Mouse (Mus musculus): Measurements from ENCODE around the gene Tfcp2l1. TPM values are rescaled to one million over a fixed set of nuclear protein-coding genes. Genes with fewer than 3 reads are reported as not detected.

The Tfcp2l1 gene
- polyA plus RNA-seq (2015; fragmentation: Nextera tagmentation; extraction: Ambion mirVana), result 0.34 and 0.42 TPM in 2 replicates

DNA sequence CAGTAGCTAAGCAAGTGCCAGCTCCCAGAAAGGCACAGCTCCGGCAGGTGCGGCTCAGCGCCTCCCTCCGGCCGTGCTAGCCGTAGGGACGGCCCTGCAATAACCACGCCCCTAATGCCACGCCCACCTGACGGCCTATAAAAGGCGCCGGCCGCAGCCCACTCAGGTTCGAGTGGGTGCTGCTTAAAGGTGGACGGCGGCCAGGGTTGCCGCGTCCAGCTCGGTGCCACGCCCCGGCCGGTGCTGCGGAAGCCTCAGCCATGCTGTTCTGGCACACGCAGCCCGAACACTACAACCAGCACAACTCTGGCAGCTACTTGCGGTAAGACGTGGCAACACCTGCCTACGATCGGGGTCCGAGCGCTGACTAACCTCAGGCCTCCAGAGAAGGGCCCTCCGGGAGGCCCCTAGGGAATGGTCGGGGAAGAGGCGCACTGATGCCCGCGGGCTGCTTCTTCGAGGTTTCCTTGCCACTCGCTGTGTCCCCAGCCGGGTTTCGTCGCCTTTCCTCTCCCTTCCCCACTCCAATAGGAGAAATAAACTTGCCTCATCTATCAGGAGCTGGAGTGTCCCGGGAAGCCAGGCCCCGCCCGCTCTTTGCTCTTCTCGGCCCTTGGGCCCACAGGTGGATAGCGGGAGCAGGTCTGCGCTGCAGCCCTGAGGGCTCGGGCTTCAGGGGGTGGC is at the start of gene Tfcp2l1:
TSS of gene Tfcp2l1 (plus strand) at position 165 of the 684 bp plus-strand sequence.
- Histone ChIP-seq H3K4me1 (ENCODE audit: control insufficient read depth, insufficient read depth, low read length) (peaks cover 9% of the 10 kb centered on the region), H3K4me3 (ENCODE audit: low read depth, low read length) (peak within 1 kb of the TSS; percentile 59), H3K27ac (ENCODE audit: low read length) (no peak within 1 kb of the TSS), H3K27me3 (ENCODE audit: control insufficient read depth, insufficient read depth, low read depth, low read length) (no peaks in the 10 kb centered on the region; the same call in 1 of the 2 replicates), H3K9me3 (replicated peaks; ENCODE audit: control insufficient read depth, low read length, poor library complexity, severe bottlenecking) (no peaks in the 10 kb centered on the region), H3K4me2 (ENCODE audit: low read length) (peak within 1 kb of the TSS; percentile 98), H3K9ac (ENCODE audit: low read depth, low read length) (peak within 1 kb of the TSS; percentile 68), H3K36me3 (ENCODE audit: control insufficient read depth, insufficient read depth, low read length) (no peaks in the 10 kb centered on the region)
- ATAC-seq, result peak; percentile 92
- WGBS, result under 1% methylated on average over 47 of the region's 48 CpGs

DNA sequence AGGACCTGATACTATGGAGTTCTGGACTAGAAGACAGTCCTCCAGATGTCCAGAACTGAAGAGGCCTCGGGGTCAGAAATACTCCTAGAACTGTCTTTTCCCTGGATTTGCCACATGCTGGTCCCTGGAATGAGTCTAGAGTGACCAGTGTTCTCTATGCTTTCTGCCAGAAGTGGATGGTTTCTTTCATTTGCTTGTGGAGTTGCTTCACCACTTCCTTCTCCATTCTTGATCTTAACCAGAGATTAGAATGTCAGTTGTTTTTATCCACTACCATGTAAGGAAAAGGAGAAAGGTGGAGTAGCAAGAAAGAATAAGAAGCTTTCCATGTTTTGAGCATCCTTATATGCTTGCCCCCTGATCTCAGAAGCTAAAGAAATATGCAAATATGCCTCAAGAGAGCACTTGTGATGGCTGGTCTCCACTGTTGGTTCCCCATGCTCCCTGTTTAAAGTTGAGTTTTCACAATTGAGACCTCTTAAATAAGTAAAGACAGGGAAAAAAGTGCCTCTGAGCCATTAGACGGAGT is 47.5 kb upstream of the Tfcp2l1 start:
- no peaks in the 10 kb centered on the region for H3K27me3 ChIP-seq (ENCODE audit: control insufficient read depth, insufficient read depth, low read depth, low read length)

DNA sequence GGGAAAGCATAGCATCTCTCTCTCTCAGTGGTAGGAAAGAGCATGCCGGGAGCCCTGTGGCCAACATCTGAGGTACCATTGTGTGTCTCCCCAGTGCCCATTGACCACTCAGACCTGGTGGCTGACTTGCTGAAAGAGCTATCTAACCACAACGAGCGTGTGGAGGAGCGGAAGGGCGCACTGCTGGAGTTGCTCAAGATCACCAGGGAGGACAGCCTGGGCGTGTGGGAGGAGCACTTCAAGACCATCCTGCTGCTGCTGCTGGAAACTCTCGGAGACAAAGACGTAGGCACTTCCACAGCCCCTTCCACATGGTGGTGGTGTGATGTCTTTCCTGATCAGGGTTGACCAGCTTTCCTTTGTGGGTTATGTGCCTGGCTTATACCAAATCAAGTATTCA is 46.6 kb upstream of the Tfcp2l1 start:
- no peak for ATAC-seq
- Histone ChIP-seq H3K4me3 (ENCODE audit: low read depth, low read length) (no peak overlapping the region), H3K9me3 (replicated peaks; ENCODE audit: control insufficient read depth, low read length, poor library complexity, severe bottlenecking) (no peaks in the 10 kb centered on the region), H3K36me3 (ENCODE audit: control insufficient read depth, insufficient read depth, low read length) (peaks cover 20% of the 10 kb centered on the region), H3K27ac (ENCODE audit: low read length) (no peak overlapping the region), H3K4me1 (ENCODE audit: control insufficient read depth, insufficient read depth, low read length) (no peaks in the 10 kb centered on the region), H3K27me3 (ENCODE audit: control insufficient read depth, insufficient read depth, low read depth, low read length) (no peaks in the 10 kb centered on the region), H3K9ac (ENCODE audit: low read depth, low read length) (no peak overlapping the region), H3K4me2 (ENCODE audit: low read length) (no peak overlapping the region)
- 99% methylated on average over 8 of the region's 8 CpGs for WGBS

More for the DNA sequence above, 47.5 kb upstream of the Tfcp2l1 start:
- ATAC-seq, result no peak
- H3K36me3 ChIP-seq (ENCODE audit: control insufficient read depth, insufficient read depth, low read length), result peaks cover 25% of the 10 kb centered on the region
- no peaks in the 10 kb centered on the region for H3K9me3 ChIP-seq (replicated peaks; ENCODE audit: control insufficient read depth, low read length, poor library complexity, severe bottlenecking)
- H3K4me2 ChIP-seq (ENCODE audit: low read length), result no peak overlapping the region
- no peak overlapping the region for H3K4me3 ChIP-seq (ENCODE audit: low read depth, low read length)
- WGBS, result 97% methylated on average over 2 of the region's 2 CpGs
- no peak overlapping the region for H3K27ac ChIP-seq (ENCODE audit: low read length)
- no peak overlapping the region for H3K9ac ChIP-seq (ENCODE audit: low read depth, low read length)
- no peaks in the 10 kb centered on the region for H3K4me1 ChIP-seq (ENCODE audit: control insufficient read depth, insufficient read depth, low read length)

DNA sequence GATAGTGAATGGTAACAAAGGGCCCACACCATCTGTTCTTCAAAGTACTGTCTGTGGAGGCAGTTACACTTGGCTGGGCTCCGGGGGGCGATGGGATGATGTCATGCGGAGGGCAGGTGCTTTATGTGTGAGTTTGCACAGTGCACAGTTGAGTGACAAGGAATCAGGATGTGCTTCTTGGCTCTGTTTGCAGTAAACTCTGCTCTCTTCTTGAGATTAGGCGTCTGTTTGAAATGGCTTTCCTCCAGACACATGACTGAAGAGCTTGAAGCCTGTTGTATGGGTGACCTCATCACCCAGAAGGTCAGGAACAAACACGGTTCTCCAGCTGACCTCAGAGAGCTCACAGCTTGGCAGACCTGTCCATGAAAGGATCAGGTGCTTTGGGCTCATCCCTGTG is 38.0 kb upstream of the Tfcp2l1 start:
- Histone ChIP-seq H3K36me3 (ENCODE audit: control insufficient read depth, insufficient read depth, low read length) (peaks cover 22% of the 10 kb centered on the region), H3K4me1 (ENCODE audit: control insufficient read depth, insufficient read depth, low read length) (no peaks in the 10 kb centered on the region), H3K4me3 (ENCODE audit: low read depth, low read length) (no peak overlapping the region), H3K27ac (ENCODE audit: low read length) (no peak overlapping the region), H3K4me2 (ENCODE audit: low read length) (no peak overlapping the region), H3K9ac (ENCODE audit: low read depth, low read length) (no peak overlapping the region), H3K27me3 (ENCODE audit: control insufficient read depth, insufficient read depth, low read depth, low read length) (no peaks in the 10 kb centered on the region), H3K9me3 (replicated peaks; ENCODE audit: control insufficient read depth, low read length, poor library complexity, severe bottlenecking) (no peaks in the 10 kb centered on the region)
- no peak; the same call in 1 of the 2 replicates for ATAC-seq
- WGBS, result 62% methylated on average over 5 of the region's 5 CpGs

DNA sequence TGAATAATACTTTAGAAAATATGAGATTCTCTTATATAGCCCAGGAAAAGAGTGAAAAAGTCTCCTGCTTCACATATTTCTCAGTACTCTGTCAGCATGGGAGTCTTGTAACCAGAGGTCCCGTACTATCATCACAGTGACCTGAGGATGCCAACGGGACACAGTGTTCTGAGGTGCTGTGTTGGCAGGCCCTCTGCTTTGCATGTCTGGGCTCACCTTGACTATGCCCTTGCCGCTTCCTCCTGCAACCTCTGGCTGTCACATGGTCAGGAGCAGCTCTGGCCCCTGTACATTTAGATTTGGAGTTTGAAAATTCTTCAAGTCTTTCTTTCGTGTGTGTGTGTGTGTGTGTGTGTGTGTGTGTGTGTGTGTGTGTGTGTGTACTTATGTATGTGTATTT is 34.8 kb upstream of the Tfcp2l1 start:
- Histone ChIP-seq H3K4me2 (ENCODE audit: low read length) (no peak overlapping the region), H3K4me3 (ENCODE audit: low read depth, low read length) (no peak overlapping the region), H3K9ac (ENCODE audit: low read depth, low read length) (no peak overlapping the region), H3K27me3 (ENCODE audit: control insufficient read depth, insufficient read depth, low read depth, low read length) (no peaks in the 10 kb centered on the region), H3K9me3 (replicated peaks; ENCODE audit: control insufficient read depth, low read length, poor library complexity, severe bottlenecking) (no peaks in the 10 kb centered on the region), H3K36me3 (ENCODE audit: control insufficient read depth, insufficient read depth, low read length) (peaks cover 30% of the 10 kb centered on the region), H3K27ac (ENCODE audit: low read length) (no peak overlapping the region), H3K4me1 (ENCODE audit: control insufficient read depth, insufficient read depth, low read length) (no peaks in the 10 kb centered on the region)
- ATAC-seq, result no peak
- WGBS, result 96% methylated on average over 4 of the region's 4 CpGs

DNA sequence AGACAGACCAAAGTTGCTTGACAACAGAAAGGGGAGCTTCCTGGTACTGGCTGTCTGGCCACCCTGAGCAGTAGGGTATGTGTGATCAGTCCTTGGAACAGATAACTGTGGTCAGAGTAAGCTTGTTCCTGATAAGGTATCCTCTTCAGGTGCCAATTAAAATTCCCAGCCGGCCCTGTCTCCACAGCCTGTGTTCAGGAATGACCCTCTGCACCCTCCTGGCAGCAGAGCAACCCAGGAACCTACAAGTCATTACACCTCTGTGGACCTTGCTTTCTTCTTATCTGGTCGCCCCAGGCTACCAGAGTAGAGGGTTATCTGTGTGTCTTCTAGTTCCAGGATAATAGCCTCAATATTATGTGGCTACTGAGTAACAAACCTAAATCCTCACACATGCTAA is 32.4 kb upstream of the Tfcp2l1 start:
- Histone ChIP-seq H3K4me2 (ENCODE audit: low read length) (no peak overlapping the region), H3K9ac (ENCODE audit: low read depth, low read length) (no peak overlapping the region), H3K27me3 (ENCODE audit: control insufficient read depth, insufficient read depth, low read depth, low read length) (no peaks in the 10 kb centered on the region), H3K4me3 (ENCODE audit: low read depth, low read length) (no peak overlapping the region), H3K36me3 (ENCODE audit: control insufficient read depth, insufficient read depth, low read length) (peaks cover 41% of the 10 kb centered on the region), H3K27ac (ENCODE audit: low read length) (no peak overlapping the region), H3K9me3 (replicated peaks; ENCODE audit: control insufficient read depth, low read length, poor library complexity, severe bottlenecking) (no peaks in the 10 kb centered on the region), H3K4me1 (ENCODE audit: control insufficient read depth, insufficient read depth, low read length) (no peaks in the 10 kb centered on the region)
- 96% methylated on average over 2 of the region's 2 CpGs for WGBS
- ATAC-seq, result no peak

DNA sequence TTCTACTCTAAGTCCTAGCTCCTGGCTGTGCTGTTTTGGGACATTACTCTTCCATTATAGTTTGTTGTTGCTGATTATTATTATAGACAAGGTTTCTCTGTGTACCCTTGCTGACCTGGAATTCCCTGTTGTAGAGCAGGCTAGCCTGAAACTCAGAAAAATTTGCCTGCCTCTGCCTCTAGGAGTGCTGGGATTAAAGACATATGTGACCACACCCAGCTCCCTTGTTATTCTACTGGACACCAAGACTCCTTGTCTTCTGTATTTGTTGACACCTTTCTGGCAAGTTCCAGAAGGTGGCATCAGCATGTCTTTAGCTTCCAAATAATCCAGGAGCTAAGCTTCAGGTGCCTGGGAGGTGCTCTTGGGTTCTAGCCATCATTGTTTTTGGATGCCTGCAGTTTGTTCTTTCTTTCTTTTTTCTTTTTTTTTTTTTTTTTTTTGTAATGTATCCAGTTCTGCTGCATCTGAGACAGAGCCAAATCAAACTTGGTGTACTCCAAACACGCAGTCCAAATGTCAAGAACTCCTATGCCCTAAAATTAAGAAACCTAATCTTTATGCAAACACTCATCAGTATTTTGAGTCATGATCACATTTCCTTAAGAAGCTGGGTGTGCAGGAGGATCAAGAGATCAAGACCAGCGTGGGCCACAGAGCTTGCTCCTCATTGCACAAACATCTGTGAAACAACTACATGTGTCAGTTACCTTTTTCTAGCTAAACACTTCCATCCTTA is 30.1 kb upstream of the Tfcp2l1 start:
- Histone ChIP-seq H3K4me3 (ENCODE audit: low read depth, low read length) (no peak overlapping the region), H3K9ac (ENCODE audit: low read depth, low read length) (no peak overlapping the region), H3K4me2 (ENCODE audit: low read length) (no peak overlapping the region), H3K9me3 (replicated peaks; ENCODE audit: control insufficient read depth, low read length, poor library complexity, severe bottlenecking) (no peaks in the 10 kb centered on the region), H3K27ac (ENCODE audit: low read length) (no peak overlapping the region), H3K36me3 (ENCODE audit: control insufficient read depth, insufficient read depth, low read length) (peaks cover 53% of the 10 kb centered on the region), H3K4me1 (ENCODE audit: control insufficient read depth, insufficient read depth, low read length) (no peaks in the 10 kb centered on the region), H3K27me3 (ENCODE audit: control insufficient read depth, insufficient read depth, low read depth, low read length) (no peaks in the 10 kb centered on the region)
- 89% methylated on average over 2 of the region's 2 CpGs for WGBS
- ATAC-seq, result no peak

DNA sequence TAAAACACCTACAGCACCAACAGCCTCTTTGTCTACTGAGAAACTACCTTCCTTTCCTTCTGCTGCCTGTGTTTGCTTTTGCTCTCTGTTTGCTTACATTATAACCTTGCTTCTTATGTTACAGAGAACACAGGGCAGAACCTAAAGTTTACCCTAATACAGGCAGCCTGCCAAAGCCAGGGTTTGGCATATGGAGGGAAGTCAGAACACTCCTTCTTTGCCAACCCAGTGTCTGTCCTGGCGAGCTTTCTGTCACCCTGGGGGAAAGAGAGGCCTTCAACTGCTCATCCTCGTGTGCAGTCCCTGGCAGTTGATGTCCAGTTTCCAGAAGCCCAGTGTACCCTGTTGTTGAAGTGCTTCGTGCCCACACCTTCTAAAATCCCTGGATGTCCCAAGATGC is 29.4 kb upstream of the Tfcp2l1 start:
- Histone ChIP-seq H3K4me3 (ENCODE audit: low read depth, low read length) (no peak overlapping the region), H3K4me1 (ENCODE audit: control insufficient read depth, insufficient read depth, low read length) (no peaks in the 10 kb centered on the region), H3K9ac (ENCODE audit: low read depth, low read length) (no peak overlapping the region), H3K4me2 (ENCODE audit: low read length) (no peak overlapping the region), H3K27ac (ENCODE audit: low read length) (no peak overlapping the region), H3K27me3 (ENCODE audit: control insufficient read depth, insufficient read depth, low read depth, low read length) (no peaks in the 10 kb centered on the region), H3K9me3 (replicated peaks; ENCODE audit: control insufficient read depth, low read length, poor library complexity, severe bottlenecking) (no peaks in the 10 kb centered on the region), H3K36me3 (ENCODE audit: control insufficient read depth, insufficient read depth, low read length) (peaks cover 58% of the 10 kb centered on the region)
- ATAC-seq, result no peak
- 77% methylated on average over 3 of the region's 3 CpGs for WGBS

DNA sequence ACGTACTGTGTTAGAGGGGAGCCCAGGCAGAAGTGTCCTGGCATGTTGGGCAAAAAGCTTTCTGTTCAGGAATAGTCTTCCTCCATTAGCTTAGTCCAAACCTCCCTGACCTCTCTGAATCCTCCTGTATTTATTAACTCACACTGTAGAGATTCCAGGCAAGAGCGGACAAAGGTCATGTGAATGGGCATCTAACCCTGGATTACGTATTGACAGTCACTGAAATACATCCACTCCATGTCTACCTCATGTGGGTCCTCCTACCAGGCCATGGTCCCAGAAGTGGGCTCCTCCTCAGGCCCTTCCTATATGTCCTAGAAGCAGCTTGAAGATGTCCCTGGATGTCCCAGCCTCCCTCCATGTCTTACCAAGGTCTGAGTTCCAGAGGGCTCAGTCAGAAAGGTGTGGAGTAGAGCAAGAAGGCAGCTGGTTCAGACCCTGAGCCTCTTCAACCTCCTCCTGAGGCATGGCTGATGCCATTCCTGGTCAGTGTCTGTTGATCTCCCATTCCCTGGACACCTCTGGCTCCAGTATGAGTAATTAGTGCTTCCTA is 14.0 kb upstream of the Tfcp2l1 start:
- H3K4me3 ChIP-seq (ENCODE audit: low read depth, low read length), result no peak overlapping the region
- no peaks in the 10 kb centered on the region for H3K9me3 ChIP-seq (replicated peaks; ENCODE audit: control insufficient read depth, low read length, poor library complexity, severe bottlenecking)
- peaks cover 3% of the 10 kb centered on the region; the same call in 1 of the 2 replicates for H3K36me3 ChIP-seq (ENCODE audit: control insufficient read depth, insufficient read depth, low read length)
- no peaks in the 10 kb centered on the region for H3K4me1 ChIP-seq (ENCODE audit: control insufficient read depth, insufficient read depth, low read length)
- no peak overlapping the region for H3K9ac ChIP-seq (ENCODE audit: low read depth, low read length)
- 86% methylated on average over 3 of the region's 3 CpGs for WGBS
- H3K27ac ChIP-seq (ENCODE audit: low read length), result no peak overlapping the region
- H3K4me2 ChIP-seq (ENCODE audit: low read length), result no peak overlapping the region
- no peaks in the 10 kb centered on the region for H3K27me3 ChIP-seq (ENCODE audit: control insufficient read depth, insufficient read depth, low read depth, low read length)
- ATAC-seq, result 0 out of 2 replicates have a peak, but pooled peaks have one; percentile 59
